Mouse (Mus musculus) induced T-regulatory cell, adult 2 months (primary cell): Measurements from ENCODE around the gene Lztfl1.

ENCODE experiments used
- DNase-seq: peaks from one replicate; pipeline ENCODE4 v3.0.0-alpha.2; 2012; ENCODE audit warnings: low read depth

The Lztfl1 gene

GRCm38 (mm10) chr9:123717186-123718008 lies at the start of gene Lztfl1:
Lztfl1 (minus strand) TSS chr9:123717697.
- DNase-seq, result peak; percentile 99

- DNase-seq, result no peak
Observed at GRCm38 (mm10) chr9:123766996-123767395, 49.5 kb upstream of the Lztfl1 start.

GRCm38 (mm10) chr9:123763771-123764170 lies 46.3 kb upstream of the Lztfl1 start:
- DNase-seq, result peak; percentile 44

- DNase-seq, result peak; percentile 50
Observed at GRCm38 (mm10) chr9:123762886-123763285, 45.4 kb upstream of the Lztfl1 start.

GRCm38 (mm10) chr9:123760806-123761205 lies 43.3 kb upstream of the Lztfl1 start:
- DNase-seq, result peak; percentile 68

- DNase-seq, result peak; percentile 63
Observed at GRCm38 (mm10) chr9:123758645-123759044, 41.1 kb upstream of the Lztfl1 start.

GRCm38 (mm10) chr9:123758156-123758555 lies 40.7 kb upstream of the Lztfl1 start:
- no peak for DNase-seq

GRCm38 (mm10) chr9:123757326-123757725 lies 39.8 kb upstream of the Lztfl1 start:
- no peak for DNase-seq

- peak; percentile 74 for DNase-seq
Observed at GRCm38 (mm10) chr9:123756752-123757151, 39.3 kb upstream of the Lztfl1 start.

- DNase-seq, result peak; percentile 93
Observed at GRCm38 (mm10) chr9:123754333-123754732, 36.8 kb upstream of the Lztfl1 start.

GRCm38 (mm10) chr9:123749687-123750086 lies 32.2 kb upstream of the Lztfl1 start:
- peak; percentile 70 for DNase-seq

GRCm38 (mm10) chr9:123740799-123741198 lies 23.3 kb upstream of the Lztfl1 start:
- peak; percentile 74 for DNase-seq

GRCm38 (mm10) chr9:123734133-123734532 lies 16.6 kb upstream of the Lztfl1 start:
- peak; percentile 59 for DNase-seq

- DNase-seq, result no peak
Observed at GRCm38 (mm10) chr9:123731271-123731670, 13.8 kb upstream of the Lztfl1 start.

- DNase-seq, result peak; percentile 64
Observed at GRCm38 (mm10) chr9:123722737-123723493, 5.4 kb upstream of the Lztfl1 start.

GRCm38 (mm10) chr9:123716301-123716700 lies 1.2 kb downstream of the Lztfl1 start:
- DNase-seq, result peak; percentile 53

- DNase-seq, result no peak
Observed at GRCm38 (mm10) chr9:123713111-123713510, 4.4 kb downstream of the Lztfl1 start.

GRCm38 (mm10) chr9:123709226-123709625 lies 8.3 kb downstream of the Lztfl1 start:
- DNase-seq, result no peak

GRCm38 (mm10) chr9:123701822-123702221 lies 15.7 kb downstream of the Lztfl1 start:
- no peak for DNase-seq

GRCm38 (mm10) chr9:123695634-123696302 lies 21.7 kb downstream of the Lztfl1 start:
- DNase-seq, result no peak

GRCm38 (mm10) chr9:123688227-123688626 lies 29.3 kb downstream of the Lztfl1 start:
- no peak for DNase-seq

GRCm38 (mm10) chr9:123686206-123686605 lies 31.3 kb downstream of the Lztfl1 start:
- DNase-seq, result no peak
